Mouse (Mus musculus): ENCODE results near the gene Pinlyp. TPM values are rescaled to one million over a fixed set of nuclear protein-coding genes. Genes with fewer than 3 reads are reported as not detected.
A peak's percentile ranks its signal among the peaks of the same experiment; 100 is the strongest.

The Pinlyp gene
- polyA plus RNA-seq, 1 experiment from 2014 or later, result 0.28 TPM

GRCm38 (mm10) chr7:24546634-24547389 is 894 bp upstream of the Pinlyp start:
- H3K27ac ChIP-seq (ENCODE audit: low read depth, low read length), result peak overlapping the region; percentile 52
- H3K9me3 ChIP-seq (replicated peaks; ENCODE audit: control insufficient read depth, low read length), result no peaks in the 10 kb centered on the region
- peak overlapping the region; percentile 56 for H3K4me2 ChIP-seq (ENCODE audit: low read length)
- H3K9ac ChIP-seq (ENCODE audit: low read length), result peak overlapping the region; percentile 79
- peaks cover 9% of the 10 kb centered on the region; the same call in 1 of the 2 replicates for H3K36me3 ChIP-seq (ENCODE audit: control insufficient read depth, insufficient read depth, low read length)
- peak overlapping the region; percentile 81 for H3K4me3 ChIP-seq (ENCODE audit: low read depth, low read length)
- ATAC-seq (peak; percentile 98), DNase-seq (ENCODE audit: low spot score) (peak; percentile 99)
- WGBS, result under 1% methylated on average over 57 of the region's 57 CpGs
- no peaks in the 10 kb centered on the region for H3K27me3 ChIP-seq (replicated peaks; ENCODE audit: control insufficient read depth, insufficient read depth, low read length)
- H3K4me1 ChIP-seq (ENCODE audit: control insufficient read depth, insufficient read depth, low read length), result peaks cover 8% of the 10 kb centered on the region

GRCm38 (mm10) chr7:24544506-24544905 is 1.4 kb downstream of the Pinlyp start:
- H3K4me1 ChIP-seq (ENCODE audit: control insufficient read depth, insufficient read depth, low read length), result peaks cover 8% of the 10 kb centered on the region
- H3K9ac ChIP-seq (ENCODE audit: low read length), result no peak overlapping the region
- no peak overlapping the region for H3K27ac ChIP-seq (ENCODE audit: low read depth, low read length)
- no peaks in the 10 kb centered on the region for H3K36me3 ChIP-seq (ENCODE audit: control insufficient read depth, insufficient read depth, low read length)
- H3K4me2 ChIP-seq (ENCODE audit: low read length), result no peak overlapping the region
- no peaks in the 10 kb centered on the region for H3K9me3 ChIP-seq (replicated peaks; ENCODE audit: control insufficient read depth, low read length)
- H3K27me3 ChIP-seq (replicated peaks; ENCODE audit: control insufficient read depth, insufficient read depth, low read length), result no peaks in the 10 kb centered on the region
- DNase-seq (ENCODE audit: low spot score) (no peak), ATAC-seq (no peak)
- 87% methylated on average over 2 of the region's 2 CpGs for WGBS
- H3K4me3 ChIP-seq (ENCODE audit: low read depth, low read length), result no peak overlapping the region

GRCm38 (mm10) chr7:24539686-24540085 is 6.2 kb downstream of the Pinlyp start:
- H3K9ac ChIP-seq (ENCODE audit: low read length), result no peak overlapping the region
- H3K4me2 ChIP-seq (ENCODE audit: low read length), result no peak overlapping the region
- no peak overlapping the region for H3K27ac ChIP-seq (ENCODE audit: low read depth, low read length)
- 96% methylated on average over 4 of the region's 4 CpGs for whole genome bisulfite sequencing
- peaks cover 19% of the 10 kb centered on the region for H3K36me3 ChIP-seq (ENCODE audit: control insufficient read depth, insufficient read depth, low read length)
- DNase-seq (ENCODE audit: low spot score) (no peak), ATAC-seq (no peak)
- no peaks in the 10 kb centered on the region for H3K4me1 ChIP-seq (ENCODE audit: control insufficient read depth, insufficient read depth, low read length)
- H3K27me3 ChIP-seq (replicated peaks; ENCODE audit: control insufficient read depth, insufficient read depth, low read length), result no peaks in the 10 kb centered on the region
- no peaks in the 10 kb centered on the region for H3K9me3 ChIP-seq (replicated peaks; ENCODE audit: control insufficient read depth, low read length)
- no peak overlapping the region for H3K4me3 ChIP-seq (ENCODE audit: low read depth, low read length)

GRCm38 (mm10) chr7:24538701-24539100 is 7.2 kb downstream of the Pinlyp start:
- H3K4me3 ChIP-seq (ENCODE audit: low read depth, low read length), result no peak overlapping the region
- no peaks in the 10 kb centered on the region for H3K9me3 ChIP-seq (replicated peaks; ENCODE audit: control insufficient read depth, low read length)
- ATAC-seq (no peak), DNase-seq (ENCODE audit: low spot score) (no peak)
- 73% methylated on average over 5 of the region's 5 CpGs for WGBS
- H3K36me3 ChIP-seq (ENCODE audit: control insufficient read depth, insufficient read depth, low read length), result peaks cover 29% of the 10 kb centered on the region
- no peaks in the 10 kb centered on the region for H3K27me3 ChIP-seq (replicated peaks; ENCODE audit: control insufficient read depth, insufficient read depth, low read length)
- H3K9ac ChIP-seq (ENCODE audit: low read length), result no peak overlapping the region
- no peak overlapping the region for H3K4me2 ChIP-seq (ENCODE audit: low read length)
- no peak overlapping the region for H3K27ac ChIP-seq (ENCODE audit: low read depth, low read length)
- H3K4me1 ChIP-seq (ENCODE audit: control insufficient read depth, insufficient read depth, low read length), result peaks cover 5% of the 10 kb centered on the region

GRCm38 (mm10) chr7:24538154-24538553 is 7.8 kb downstream of the Pinlyp start:
- no peaks in the 10 kb centered on the region for H3K27me3 ChIP-seq (replicated peaks; ENCODE audit: control insufficient read depth, insufficient read depth, low read length)
- DNase-seq (ENCODE audit: low spot score) (no peak), ATAC-seq (no peak)
- no peak overlapping the region for H3K4me3 ChIP-seq (ENCODE audit: low read depth, low read length)
- peaks cover 5% of the 10 kb centered on the region for H3K4me1 ChIP-seq (ENCODE audit: control insufficient read depth, insufficient read depth, low read length)
- no peaks in the 10 kb centered on the region for H3K9me3 ChIP-seq (replicated peaks; ENCODE audit: control insufficient read depth, low read length)
- no peak overlapping the region for H3K27ac ChIP-seq (ENCODE audit: low read depth, low read length)
- H3K9ac ChIP-seq (ENCODE audit: low read length), result 0 out of 2 replicates have a peak overlapping the region, but pooled peaks have one; percentile 10
- no peak overlapping the region for H3K4me2 ChIP-seq (ENCODE audit: low read length)
- WGBS, result 49% methylated on average over 5 of the region's 5 CpGs
- peaks cover 34% of the 10 kb centered on the region for H3K36me3 ChIP-seq (ENCODE audit: control insufficient read depth, insufficient read depth, low read length)

DNA sequence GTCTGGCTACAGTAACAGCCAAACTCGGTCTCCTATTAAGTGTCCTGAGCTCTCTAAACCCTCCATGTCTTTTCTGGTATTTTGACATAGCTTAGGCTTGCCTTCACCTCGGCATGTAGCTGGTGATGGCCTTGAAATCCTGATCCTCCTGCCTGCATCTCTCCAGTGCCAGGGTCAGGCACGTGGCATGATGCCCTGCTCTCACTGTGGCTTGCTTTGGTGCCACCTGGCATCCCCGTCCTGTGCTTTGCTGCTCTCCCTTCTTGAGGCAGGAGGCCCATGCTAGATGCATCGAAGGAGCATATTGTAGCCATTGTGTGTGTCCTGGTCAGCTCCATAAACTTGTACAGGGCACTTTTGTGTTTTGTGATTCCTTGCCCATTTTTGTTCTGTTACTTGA is 8.3 kb downstream of the Pinlyp start:
- no peak overlapping the region for H3K27ac ChIP-seq (ENCODE audit: low read depth, low read length)
- H3K9me3 ChIP-seq (replicated peaks; ENCODE audit: control insufficient read depth, low read length), result no peaks in the 10 kb centered on the region
- no peak overlapping the region for H3K9ac ChIP-seq (ENCODE audit: low read length)
- ATAC-seq (no peak), DNase-seq (ENCODE audit: low spot score) (no peak)
- WGBS, result 81% methylated on average over 5 of the region's 5 CpGs
- H3K4me2 ChIP-seq (ENCODE audit: low read length), result no peak overlapping the region
- H3K27me3 ChIP-seq (replicated peaks; ENCODE audit: control insufficient read depth, insufficient read depth, low read length), result no peaks in the 10 kb centered on the region
- H3K4me1 ChIP-seq (ENCODE audit: control insufficient read depth, insufficient read depth, low read length), result peaks cover 6% of the 10 kb centered on the region
- no peak overlapping the region for H3K4me3 ChIP-seq (ENCODE audit: low read depth, low read length)
- H3K36me3 ChIP-seq (ENCODE audit: control insufficient read depth, insufficient read depth, low read length), result peaks cover 38% of the 10 kb centered on the region

DNA sequence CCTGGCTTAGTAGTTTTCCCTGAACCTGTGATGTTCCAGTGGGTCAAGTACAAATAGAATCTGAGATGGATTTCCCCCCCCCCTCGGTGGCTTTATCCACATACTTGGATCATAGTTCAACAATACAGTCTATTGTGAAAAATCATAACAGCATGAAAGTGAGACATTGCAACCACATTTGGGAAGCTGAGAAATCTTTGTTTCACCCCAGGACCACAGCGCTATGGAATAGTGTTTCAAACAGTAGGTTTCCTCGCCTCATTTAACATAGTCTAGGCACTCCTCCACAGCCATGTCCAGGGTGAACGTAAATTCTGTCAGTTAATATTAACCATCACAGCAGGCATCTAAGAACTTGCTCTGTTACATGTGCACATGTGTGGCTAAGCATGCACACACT is 8.8 kb downstream of the Pinlyp start:
- DNase-seq (ENCODE audit: low spot score) (no peak), ATAC-seq (no peak)
- WGBS, result 80% methylated on average over 4 of the region's 4 CpGs
- no peak overlapping the region for H3K9ac ChIP-seq (ENCODE audit: low read length)
- H3K27me3 ChIP-seq (replicated peaks; ENCODE audit: control insufficient read depth, insufficient read depth, low read length), result no peaks in the 10 kb centered on the region
- no peak overlapping the region for H3K27ac ChIP-seq (ENCODE audit: low read depth, low read length)
- H3K4me3 ChIP-seq (ENCODE audit: low read depth, low read length), result no peak overlapping the region
- H3K4me2 ChIP-seq (ENCODE audit: low read length), result no peak overlapping the region
- peaks cover 11% of the 10 kb centered on the region for H3K4me1 ChIP-seq (ENCODE audit: control insufficient read depth, insufficient read depth, low read length)
- no peaks in the 10 kb centered on the region for H3K9me3 ChIP-seq (replicated peaks; ENCODE audit: control insufficient read depth, low read length)
- peaks cover 38% of the 10 kb centered on the region for H3K36me3 ChIP-seq (ENCODE audit: control insufficient read depth, insufficient read depth, low read length)

- no peaks in the 10 kb centered on the region for H3K27me3 ChIP-seq (replicated peaks; ENCODE audit: control insufficient read depth, insufficient read depth, low read length)
- no peaks in the 10 kb centered on the region for H3K9me3 ChIP-seq (replicated peaks; ENCODE audit: control insufficient read depth, low read length)
- H3K4me3 ChIP-seq (ENCODE audit: low read depth, low read length), result no peak overlapping the region
- WGBS, result 32% methylated on average over 19 of the region's 19 CpGs
- H3K27ac ChIP-seq (ENCODE audit: low read depth, low read length), result no peak overlapping the region
- H3K4me1 ChIP-seq (ENCODE audit: control insufficient read depth, insufficient read depth, low read length), result peaks cover 18% of the 10 kb centered on the region
- peaks cover 38% of the 10 kb centered on the region for H3K36me3 ChIP-seq (ENCODE audit: control insufficient read depth, insufficient read depth, low read length)
- DNase-seq (ENCODE audit: low spot score), result no peak
- H3K9ac ChIP-seq (ENCODE audit: low read length), result no peak overlapping the region; the same call in 1 of the 2 replicates
- H3K4me2 ChIP-seq (ENCODE audit: low read length), result peak overlapping the region; percentile 28; the same call in 1 of the 2 replicates
- ATAC-seq, result no peak
Measured at GRCm38 (mm10) chr7:24534301-24534700, 11.6 kb downstream of the Pinlyp start.

- H3K9ac ChIP-seq (ENCODE audit: low read length), result peak overlapping the region; percentile 32; the same call in 1 of the 2 replicates
- 21% methylated on average over 42 of the region's 42 CpGs for WGBS
- ATAC-seq, result no peak
Measured at GRCm38 (mm10) chr7:24533806-24534205, 12.1 kb downstream of the Pinlyp start.

More at GRCm38 (mm10) chr7:24533806-24534205, 12.1 kb downstream of the Pinlyp start:
- Histone ChIP-seq H3K27me3 (replicated peaks; ENCODE audit: control insufficient read depth, insufficient read depth, low read length) (no peaks in the 10 kb centered on the region), H3K4me1 (ENCODE audit: control insufficient read depth, insufficient read depth, low read length) (peaks cover 18% of the 10 kb centered on the region), H3K4me2 (ENCODE audit: low read length) (peak overlapping the region; percentile 28; the same call in 1 of the 2 replicates), H3K27ac (ENCODE audit: low read depth, low read length) (no peak overlapping the region), H3K9me3 (replicated peaks; ENCODE audit: control insufficient read depth, low read length) (no peaks in the 10 kb centered on the region), H3K4me3 (ENCODE audit: low read depth, low read length) (peak overlapping the region; percentile 10; the same call in 1 of the 2 replicates), H3K36me3 (ENCODE audit: control insufficient read depth, insufficient read depth, low read length) (peaks cover 38% of the 10 kb centered on the region)
- no peak for DNase-seq (ENCODE audit: low spot score)

Data from forebrain, embryonic 14.5 days (tissue).